Mouse (Mus musculus) spleen, adult 2 months (tissue): ENCODE measurements around the gene Dmxl2. TPM values are rescaled to one million over a fixed set of nuclear protein-coding genes. Genes with fewer than 3 reads are reported as not detected.

Experiments
- DNase-seq, 2 experiments: peaks; one replicate each; pipeline versions ENCODE4 v3.0.0 to v3.0.0-alpha.2; 2012 to 2021; ENCODE audit warnings: low spot score in 2 of 2, low read depth in 1 of 2
- H3K27ac ChIP-seq: fragments of 200-500 bp; 2 replicates; pipeline ENCODE4 v1.5.1; 2012; ENCODE audit warnings: low read length, inconsistent platforms; ENCODE audit not compliant: insufficient read depth
- H3K27me3 ChIP-seq: fragments of 200-500 bp; 2 replicates; pipeline ENCODE4 v1.6.1; 2012; ENCODE audit warnings: mild to moderate bottlenecking, moderate library complexity, low read length, inconsistent platforms; ENCODE audit not compliant: control insufficient read depth, insufficient read depth
- H3K36me3 ChIP-seq: fragments of 200-500 bp; 2 replicates; pipeline ENCODE4 v1.6.1; 2012; ENCODE audit warnings: mild to moderate bottlenecking, low read length, inconsistent platforms; ENCODE audit not compliant: control insufficient read depth, insufficient read depth
- H3K4me1 ChIP-seq: fragments of 200-500 bp; 2 replicates; pipeline ENCODE4 v1.6.1; 2011; ENCODE audit warnings: inconsistent platforms; ENCODE audit not compliant: control insufficient read depth, insufficient read depth, insufficient read length
- H3K4me3 ChIP-seq: fragments of 200-500 bp; 2 replicates; pipeline ENCODE4 v1.5.1; 2011; ENCODE audit warnings: mild to moderate bottlenecking, inconsistent platforms; ENCODE audit not compliant: insufficient read depth, insufficient read length; ENCODE audit errors: extremely low read depth
- CTCF ChIP-seq: fragments of 200-500 bp; IDR thresholded peaks from 2 replicates; pipeline ENCODE4 v1.5.1; 2011; ENCODE audit warnings: mild to moderate bottlenecking, inconsistent platforms; ENCODE audit not compliant: insufficient read depth, insufficient read length, insufficient replicate concordance; ENCODE audit errors: extremely low read depth
- POLR2A ChIP-seq: fragments of 200-500 bp; IDR thresholded peaks from 2 replicates; pipeline ENCODE4 v1.6.1; 2011; ENCODE audit warnings: low read depth, low read length, inconsistent platforms
- WGBS: fragments of 180-500 bp; shearing (Covaris S2); methylation state at CpG from one replicate; pipeline ENCODE4 v1.1.7; 2018; 5-methylcytosine and 5-hydroxymethylcytosine counted together
- polyA plus RNA-seq: library from polyadenylated mRNA; depleted of rRNA; stranded (reverse); fragments of >200 nt; gene quantifications from 2 replicates; pipeline ENCODE4 v1.2.3, GENCODE M21; 2012; rRNA removed

The Dmxl2 gene
- polyA plus RNA-seq, 1 experiment, result 2.0 TPM

DNA sequence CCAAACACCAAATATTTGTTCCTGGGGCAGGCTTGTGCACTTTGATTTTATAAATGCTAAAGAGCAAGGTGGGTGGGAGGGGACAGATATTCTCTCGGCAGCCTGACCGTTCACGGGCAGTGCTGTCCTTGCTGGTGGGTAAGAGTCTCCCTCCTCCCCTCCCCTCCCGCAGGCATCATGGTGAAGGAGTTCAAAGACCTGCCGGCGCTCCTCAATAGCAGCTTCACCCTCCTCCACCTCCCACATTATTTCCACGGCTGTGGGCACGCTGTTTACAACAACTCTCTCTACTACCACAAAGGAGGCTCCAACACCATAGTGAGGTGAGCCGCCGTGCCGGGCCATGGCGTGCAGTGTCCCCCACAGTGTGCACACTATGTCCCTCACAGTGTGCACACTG lies 165.8 kb downstream of the Dmxl2 start:
- TF ChIP-seq POLR2A, result no peak
- TF ChIP-seq CTCF, result no peak
- 90% methylated on average over 12 of the region's 12 CpGs for whole genome bisulfite sequencing
- no peaks in the 10 kb centered on the region for H3K4me1 ChIP-seq
- H3K27me3 ChIP-seq, result no peaks in the 10 kb centered on the region
- H3K27ac ChIP-seq, result no peak overlapping the region
- H3K36me3 ChIP-seq, result no peaks in the 10 kb centered on the region
- DNase-seq, result no peak
- no peak overlapping the region for H3K4me3 ChIP-seq

DNA sequence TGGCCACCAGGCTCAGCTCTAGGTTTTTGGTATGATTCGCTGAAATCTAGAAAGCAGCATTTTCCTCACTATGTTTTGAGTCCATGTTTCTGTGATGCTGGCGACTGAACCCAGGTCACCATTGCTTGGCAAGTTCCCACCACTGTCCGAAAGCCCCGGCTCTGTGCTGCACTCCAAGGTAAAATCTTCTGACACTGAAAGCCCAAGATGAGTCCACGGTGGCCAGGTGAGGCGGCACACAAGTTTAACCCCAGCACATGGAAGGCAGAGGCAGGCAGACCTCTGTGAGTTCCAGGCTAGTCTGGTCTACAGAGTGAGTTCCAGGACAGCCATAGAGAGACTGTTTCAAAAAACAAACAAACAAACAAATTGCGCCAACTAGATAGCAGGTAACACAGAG lies 172.2 kb downstream of the Dmxl2 start:
- Histone ChIP-seq H3K36me3 (no peaks in the 10 kb centered on the region), H3K4me1 (no peaks in the 10 kb centered on the region), H3K27me3 (no peaks in the 10 kb centered on the region), H3K27ac (no peak overlapping the region), H3K4me3 (no peak overlapping the region)
- 91% methylated on average over 7 of the region's 7 CpGs for WGBS
- no peak for DNase-seq
- TF ChIP-seq POLR2A, result no peak
- no peak for TF ChIP-seq CTCF

- no peak for TF ChIP-seq POLR2A
- TF ChIP-seq CTCF, result no peak
- Histone ChIP-seq H3K4me3 (no peak overlapping the region), H3K27ac (no peak overlapping the region), H3K27me3 (no peaks in the 10 kb centered on the region), H3K4me1 (no peaks in the 10 kb centered on the region), H3K36me3 (no peaks in the 10 kb centered on the region)
- DNase-seq, result no peak
- WGBS, result 36% methylated on average over 8 of the region's 8 CpGs
Observed at GRCm38 (mm10) chr9:54323456-54323855, 178.0 kb downstream of the Dmxl2 start.

GRCm38 (mm10) chr9:54316363-54316762 lies 185.1 kb downstream of the Dmxl2 start:
- WGBS, result 77% methylated on average over 9 of the region's 9 CpGs
- H3K27me3 ChIP-seq, result no peaks in the 10 kb centered on the region
- no peak overlapping the region for H3K4me3 ChIP-seq
- DNase-seq, result no peak
- no peak overlapping the region for H3K27ac ChIP-seq
- no peaks in the 10 kb centered on the region for H3K4me1 ChIP-seq
- no peaks in the 10 kb centered on the region for H3K36me3 ChIP-seq
- TF ChIP-seq CTCF, result no peak
- TF ChIP-seq POLR2A, result no peak

Other genes with a start within 250 kb of the Dmxl2 start
- gene Cyp19a1, start 233.5 kb downstream of the Dmxl2 start, polyA plus RNA-seq, result not detected in 2 replicates
- gene Gldn, start 215.1 kb downstream of the Dmxl2 start, polyA plus RNA-seq, result 0.05 and 0.07 TPM in 2 replicates
- gene Sh2d7, start 37.4 kb upstream of the Dmxl2 start, polyA plus RNA-seq, result not detected in 2 replicates
- gene Cib2, start 58.6 kb upstream of the Dmxl2 start, polyA plus RNA-seq, result 2.0 and 3.0 TPM in 2 replicates
- gene Idh3a, start 84.7 kb upstream of the Dmxl2 start, polyA plus RNA-seq, result 10.6 TPM in 2 replicates
- 3.2 and 3.7 TPM in 2 replicates for gene Acsbg1, start 160.2 kb upstream of the Dmxl2 start, polyA plus RNA-seq
- gene Dnaja4, start 197.2 kb upstream of the Dmxl2 start, polyA plus RNA-seq, result 4.4 and 5.6 TPM in 2 replicates
- 13.2 and 13.4 TPM in 2 replicates for gene Wdr61, start 232.9 kb upstream of the Dmxl2 start, polyA plus RNA-seq